Mouse (Mus musculus): ENCODE measurements at regions not wholly inside any gene's neighbourhood (a gene's known extent, or its start where the extent isn't known, plus 50 kb on each side); places are given as distances from the start of the nearest gene placed in this dataset.

DNA sequence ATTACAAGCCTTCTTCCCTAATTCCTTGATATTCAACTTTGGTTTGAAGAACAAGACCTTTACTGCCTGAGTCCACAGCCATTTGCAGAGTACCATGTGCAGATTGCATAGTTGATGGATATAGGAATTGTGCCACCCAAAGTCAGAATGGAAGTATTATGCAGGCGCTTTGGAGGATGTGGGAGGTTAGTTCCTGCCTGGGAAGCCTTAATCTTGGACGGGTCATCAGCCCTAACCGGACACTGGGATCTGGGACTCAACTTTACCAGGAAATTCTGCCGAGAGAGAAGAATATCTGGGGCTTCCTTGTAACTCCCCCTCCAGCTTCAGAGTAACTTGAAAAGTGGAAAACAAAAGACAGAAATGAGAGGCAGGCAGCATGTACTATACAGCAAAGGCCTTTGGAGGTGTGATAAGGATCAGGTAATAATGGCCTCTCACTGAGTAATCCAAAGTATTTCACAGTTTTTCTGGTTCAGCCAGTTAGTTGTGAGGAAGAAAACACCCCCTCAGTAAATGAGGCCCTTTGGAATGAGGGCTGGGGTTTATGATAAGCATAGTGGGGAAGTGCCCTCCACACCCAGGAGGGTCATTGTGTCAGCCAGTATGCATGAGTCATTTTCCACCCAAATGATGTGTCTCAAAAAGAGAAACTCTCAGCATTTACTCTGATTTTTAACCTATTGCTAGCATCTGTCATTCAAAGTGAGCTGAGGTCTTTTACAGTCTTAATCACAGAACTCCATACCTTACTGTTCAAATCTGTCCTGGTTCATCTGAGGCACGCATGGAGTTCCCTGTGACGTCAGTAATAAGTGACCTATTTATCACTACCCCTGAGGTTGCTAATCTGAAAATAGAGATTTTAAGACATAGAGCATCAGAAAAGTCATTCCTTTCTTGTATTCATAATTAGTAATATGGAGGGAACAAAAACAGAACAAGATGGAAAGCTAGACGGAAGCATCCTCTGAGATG lies 91.7 kb upstream of the Klf6 start:
- TF ChIP-seq CTCF (IDR thresholded peaks at IDR 0.05; ENCODE audit: low read depth, low read length) (no peak), POLR2A (IDR thresholded peaks at IDR 0.05; ENCODE audit: borderline replicate concordance, low read depth, low read length) (no peak)

Measured in bone marrow macrophage, adult 2 months (primary cell).